Mouse (Mus musculus): ENCODE results near the gene Dnase1l3.
"Not testable (repeated sequence)": the region's sequence is repeated elsewhere in the genome, so short reads cannot be mapped to it uniquely, and the experiment has no call there.

The Dnase1l3 gene

GRCm38 (mm10) chr14:8011938-8012337 is 17.6 kb upstream of the Dnase1l3 start:
- no peak for DNase-seq (ENCODE audit: low read depth)

DNA sequence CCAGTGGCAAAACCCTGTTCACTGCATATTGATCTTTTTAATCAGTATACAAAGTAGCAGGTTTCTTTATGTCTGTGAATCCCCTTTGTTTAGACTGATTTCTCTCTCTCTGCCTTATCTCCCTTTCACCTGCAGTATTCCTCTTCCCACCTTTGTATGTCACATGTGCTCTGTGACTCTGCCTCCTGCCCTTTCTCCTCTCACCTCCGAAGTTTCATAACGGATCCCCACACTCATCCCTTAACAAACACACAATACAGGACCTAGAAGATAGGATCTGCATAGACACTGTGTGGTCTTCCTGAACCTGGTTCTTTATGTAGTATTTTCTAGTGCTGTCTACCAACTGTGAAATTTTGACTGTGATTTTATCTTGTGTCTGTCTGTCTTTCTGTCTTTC is 16.9 kb upstream of the Dnase1l3 start:
- DNase-seq (ENCODE audit: low read depth), result no peak

DNA sequence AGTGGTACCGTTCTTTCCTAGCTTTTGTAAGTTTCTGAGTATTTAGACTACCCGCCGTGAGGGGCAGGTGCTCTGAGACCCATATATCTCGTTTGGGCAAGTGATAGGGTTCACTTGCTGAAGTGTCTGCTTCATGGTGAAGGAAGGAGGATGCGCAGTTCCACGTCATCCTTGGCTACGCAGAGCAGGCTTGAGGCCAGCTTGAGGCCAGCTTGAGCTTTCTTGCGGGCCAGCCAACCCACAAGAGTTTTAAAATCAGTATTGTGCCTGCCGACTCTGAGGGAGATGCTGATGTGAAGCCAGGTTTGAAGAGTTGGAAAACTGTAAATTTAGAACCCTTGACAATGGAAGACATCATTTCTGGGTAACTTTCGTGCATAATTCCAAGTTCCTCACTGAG is 13.6 kb upstream of the Dnase1l3 start:
- no peak for DNase-seq (ENCODE audit: low read depth)

- DNase-seq (ENCODE audit: low read depth), result no peak
Observed at GRCm38 (mm10) chr14:8007486-8007885, 13.1 kb upstream of the Dnase1l3 start.

GRCm38 (mm10) chr14:8007084-8007483 is 12.7 kb upstream of the Dnase1l3 start:
- no peak for DNase-seq (ENCODE audit: low read depth)

GRCm38 (mm10) chr14:8006061-8006460 is 11.7 kb upstream of the Dnase1l3 start:
- not testable (repeated sequence) for DNase-seq (ENCODE audit: low read depth)

GRCm38 (mm10) chr14:8003727-8004670 is 9.6 kb upstream of the Dnase1l3 start:
- no peak for DNase-seq (ENCODE audit: low read depth)

DNA sequence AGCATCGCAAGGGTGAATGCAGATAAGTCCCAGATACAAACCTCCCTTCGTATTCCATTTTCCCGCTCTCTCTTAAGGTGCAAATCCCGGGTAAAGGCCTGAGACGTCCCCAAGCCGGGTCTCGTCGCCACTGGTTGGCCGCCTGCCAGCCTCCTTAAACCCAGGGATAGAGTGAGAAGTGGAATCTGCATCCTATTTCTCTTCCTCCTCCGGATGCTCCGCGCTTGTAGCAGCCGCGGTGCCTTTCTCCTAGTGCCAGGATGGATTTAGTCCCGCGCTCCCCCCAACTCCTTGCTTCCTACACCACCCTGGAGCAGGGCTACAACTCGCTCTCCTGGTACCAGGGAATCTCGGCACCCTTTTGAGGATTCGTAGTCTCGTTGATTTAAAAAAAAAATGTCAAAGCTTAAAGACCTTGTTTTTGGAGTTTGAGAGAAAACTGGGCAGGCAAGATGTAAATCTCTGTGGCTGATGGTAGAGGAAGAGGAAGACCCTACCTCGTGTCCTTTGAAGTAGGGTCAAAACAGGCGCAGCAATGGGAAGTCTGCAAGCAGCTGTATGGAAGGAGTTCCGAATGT is 8.8 kb upstream of the Dnase1l3 start:
- DNase-seq (ENCODE audit: low read depth), result no peak

GRCm38 (mm10) chr14:8002432-8003092 is 8.2 kb upstream of the Dnase1l3 start, which contains the start of gene Abhd6:
Gene Abhd6, plus strand, starts transcription at chr14:8002902.
- peak; percentile 54 for DNase-seq (ENCODE audit: low read depth)

- DNase-seq (ENCODE audit: low read depth), result no peak
Observed at GRCm38 (mm10) chr14:8000831-8001685, 6.7 kb upstream of the Dnase1l3 start.

DNA sequence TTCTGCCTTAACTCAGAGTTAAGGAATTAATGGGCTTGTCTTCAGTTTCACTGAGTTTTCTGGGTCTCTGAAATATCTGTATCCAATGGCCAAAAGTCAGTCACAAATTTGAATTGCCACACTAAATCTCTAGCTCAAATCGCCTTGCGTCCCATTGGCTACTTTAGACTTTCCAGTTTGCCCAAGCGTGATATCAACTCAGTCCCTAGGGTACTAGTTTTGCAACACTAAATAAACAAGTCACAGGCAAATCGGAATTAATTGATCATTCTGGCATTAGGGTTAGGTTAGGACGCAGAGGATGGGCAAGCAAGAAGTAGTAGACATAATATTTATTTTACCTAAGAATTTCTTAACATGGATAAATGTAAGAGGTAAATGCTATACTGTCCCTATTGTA is 5.9 kb upstream of the Dnase1l3 start:
- DNase-seq (ENCODE audit: low read depth), result no peak

DNA sequence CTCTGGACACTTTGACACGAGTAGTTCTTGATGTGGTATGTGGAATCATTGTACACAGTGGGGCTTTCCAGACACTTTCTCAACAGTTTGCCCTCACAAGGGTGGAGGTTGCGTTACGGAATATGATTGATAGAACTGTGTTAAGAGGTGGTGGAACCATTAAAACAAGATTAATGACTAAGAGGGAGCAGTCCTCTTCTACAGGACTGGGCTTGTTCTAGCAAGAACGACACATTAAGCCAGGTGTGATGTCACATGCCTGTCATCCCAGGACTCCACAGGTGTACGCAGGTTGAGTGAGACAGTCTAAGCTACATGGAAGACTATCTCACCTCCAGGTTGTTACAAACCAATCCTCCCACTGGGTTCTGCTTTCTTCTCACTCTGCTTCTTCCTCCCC is 5.1 kb upstream of the Dnase1l3 start:
- no peak for DNase-seq (ENCODE audit: low read depth)

DNA sequence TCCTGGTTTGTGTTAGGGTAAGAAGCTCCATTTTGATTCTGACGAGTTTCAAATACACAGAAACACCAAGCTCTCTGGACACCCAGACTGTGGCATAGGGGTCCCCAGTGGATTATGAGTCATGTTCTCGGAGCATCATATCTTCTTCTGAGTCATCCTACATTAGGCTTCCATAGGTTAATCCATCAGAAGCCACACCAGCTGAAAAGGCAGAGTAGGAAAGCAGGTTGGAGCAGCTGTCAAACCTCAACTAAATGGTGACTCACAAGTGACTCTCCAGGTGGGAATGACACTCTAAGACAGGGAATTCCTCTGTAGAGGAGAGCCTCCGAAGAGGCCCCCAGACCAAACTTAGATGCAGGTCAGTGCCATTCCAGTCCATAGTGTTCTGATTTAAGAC is 4.7 kb upstream of the Dnase1l3 start:
- DNase-seq (ENCODE audit: low read depth), result no peak

DNA sequence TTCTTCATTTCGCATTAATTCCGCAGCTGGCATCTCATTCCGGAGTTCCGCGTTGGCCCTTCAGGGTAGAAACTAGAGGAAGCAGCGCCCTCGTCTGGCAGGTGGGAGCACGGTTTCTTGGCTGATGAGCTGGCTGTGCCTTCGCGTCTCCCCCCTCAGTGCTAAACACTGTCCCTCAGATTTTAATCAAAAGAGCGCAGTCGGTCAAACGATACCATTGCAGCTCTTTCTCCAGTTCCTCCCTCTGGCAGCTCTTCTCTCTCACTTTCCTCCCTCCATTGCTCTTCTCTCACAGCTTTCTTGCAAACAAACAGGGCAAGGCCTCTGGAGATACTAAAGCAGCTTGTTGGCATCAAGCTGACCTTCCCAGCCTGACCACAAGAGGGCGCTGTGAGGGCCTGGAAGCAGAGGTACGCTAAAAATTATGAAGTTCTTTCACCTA is 2.9 kb upstream of the Dnase1l3 start:
- DNase-seq (ENCODE audit: low read depth), result peak; percentile 89

- DNase-seq (ENCODE audit: low read depth), result no peak
Observed at GRCm38 (mm10) chr14:7992158-7992557, 2.2 kb downstream of the Dnase1l3 start.

GRCm38 (mm10) chr14:7991108-7991776 is 3.1 kb downstream of the Dnase1l3 start:
- DNase-seq (ENCODE audit: low read depth), result no peak

DNA sequence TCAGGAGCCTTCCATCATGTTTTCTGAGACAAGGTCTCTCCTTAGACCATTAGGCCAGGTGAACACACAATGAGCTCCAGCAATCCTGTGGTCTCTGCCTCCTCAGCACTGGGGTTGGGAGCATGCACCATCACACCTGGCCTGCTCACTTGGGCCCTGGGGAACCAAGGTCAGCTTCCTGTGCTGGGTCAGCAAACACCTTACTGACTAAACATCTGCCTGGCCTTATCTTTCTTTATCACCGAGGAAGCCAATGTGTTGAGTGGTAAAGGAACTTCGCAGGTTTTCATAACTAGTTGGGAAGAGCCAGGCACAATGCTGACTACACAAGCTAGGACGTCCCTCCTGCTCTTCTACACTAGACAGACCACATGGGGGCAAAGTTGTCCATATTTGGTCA is 4.4 kb downstream of the Dnase1l3 start:
- DNase-seq (ENCODE audit: low read depth), result no peak

DNA sequence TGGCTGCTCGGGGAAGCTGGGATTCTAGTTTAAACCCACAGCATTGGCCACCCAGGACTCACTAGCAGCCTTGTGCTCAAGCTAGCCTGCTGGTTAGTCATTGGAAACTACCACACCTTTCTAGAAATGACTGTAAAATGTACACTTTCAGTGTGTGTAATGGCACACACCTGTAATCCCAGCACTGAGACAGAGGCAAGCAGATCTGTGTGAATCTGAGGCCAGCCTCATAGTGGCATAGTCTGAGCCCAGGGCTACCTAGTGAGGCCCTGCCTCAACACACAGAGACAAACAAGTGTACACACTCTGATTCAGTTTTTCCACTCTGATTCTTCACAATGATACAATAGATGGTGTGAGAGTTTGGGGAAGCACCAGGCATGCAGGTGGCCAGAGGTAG is 5.0 kb downstream of the Dnase1l3 start:
- DNase-seq (ENCODE audit: low read depth), result no peak

- DNase-seq (ENCODE audit: low read depth), result no peak
Observed at GRCm38 (mm10) chr14:7986913-7987312, 7.5 kb downstream of the Dnase1l3 start.

GRCm38 (mm10) chr14:7981226-7981625 is 13.1 kb downstream of the Dnase1l3 start:
- no peak for DNase-seq (ENCODE audit: low read depth)

DNA sequence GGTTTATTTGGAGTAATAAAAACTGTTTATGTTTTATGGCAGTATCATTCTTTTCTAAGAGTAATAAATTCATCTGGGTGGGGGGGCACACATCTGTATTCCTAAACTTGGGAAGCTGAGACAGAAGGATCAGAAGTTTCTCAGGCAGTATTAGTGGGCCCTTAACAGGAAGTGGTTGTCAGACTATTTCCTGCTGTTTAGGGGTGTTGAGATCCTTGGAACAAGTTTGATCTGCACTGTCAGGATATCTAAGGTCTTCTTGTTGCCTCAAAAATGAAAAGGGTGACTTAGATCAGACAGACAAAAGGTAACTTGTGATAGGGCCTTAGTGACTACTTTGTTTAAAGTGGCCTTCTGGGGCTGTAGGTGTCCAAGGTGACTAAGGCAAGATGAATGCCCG is 16.2 kb downstream of the Dnase1l3 start:
- no peak for DNase-seq (ENCODE audit: low read depth)
